ENCODE assay signal across 21 mouse cellular contexts in genomic region chr9:52091752-52092151, GRCm38 (mm10). TPM values are rescaled to one million over a fixed set of nuclear protein-coding genes. Genes with fewer than 3 reads are reported as not detected.
DNase-seq lines count a peak whose midpoint lies in the region; ATAC-seq and TF ChIP-seq lines count a peak whose summit lies in the region.
"Had no signal": no experiment of that assay in that cellular context is flagged by ENCODE, and none has a peak within 500 bp of the region (broad histone marks: within the 10 kb centered on the region; RNA-seq: fewer than 3 reads in every experiment).

No protein-coding gene starts in this region.

- intact Hi-C loops in heart, postnatal 36 days (cut with DNase I), result loop anchor here (10.0 kb wide), 1 partner anchor 193 kb away; no protein-coding TSS in a partner anchor

- no peak for ATAC-seq in liver, embryonic 12.5 days
- ATAC-seq: CD4-positive, CD25-positive, alpha-beta regulatory T cell, adult 4 months; forebrain, embryonic 16.5 days had no signal

- H3K4me2 ChIP-seq in liver, embryonic 12.5 days, result no peak overlapping the region
- H3K4me2 ChIP-seq: hindbrain, embryonic 13.5 days; lung, embryonic 14.5 days had no signal

- H3K27me3 ChIP-seq in liver, adult 2 months (ENCODE audit: control insufficient read depth, insufficient read depth, low read length), result no peaks in the 10 kb centered on the region
- no peaks in the 10 kb centered on the region for H3K27me3 ChIP-seq in liver, embryonic 12.5 days (replicated peaks)
- H3K27me3 ChIP-seq: hindbrain, embryonic 13.5 days had no signal

- peak overlapping the region; percentile 83 for H3K27ac ChIP-seq in liver, adult 2 months (replicated peaks; ENCODE audit: insufficient read depth, low read depth, low read length)
- no peak overlapping the region for H3K27ac ChIP-seq in liver, embryonic 12.5 days
- H3K27ac ChIP-seq: hindbrain, embryonic 13.5 days; stomach, postnatal 0 days had no signal

- TF ChIP-seq POLR2A in liver, adult 2 months (IDR thresholded peaks at IDR 0.05; ENCODE audit: extremely low read depth, insufficient read depth, low read length), result no peak

- WGBS in liver, adult 2 months, result 23% methylated on average over 9 of the region's 9 CpGs
- WGBS in liver, embryonic 12.5 days (ENCODE audit: insufficient replicate concordance), result 73% methylated on average over 9 of the region's 9 CpGs

- H3K9ac ChIP-seq in liver, adult 2 months (ENCODE audit: low read depth, low read length), result no peak overlapping the region
- H3K9ac ChIP-seq in liver, embryonic 12.5 days, result no peak overlapping the region
- H3K9ac ChIP-seq: hindbrain, embryonic 13.5 days; lung, embryonic 14.5 days had no signal

- no peak overlapping the region for H3K4me3 ChIP-seq in liver, adult 2 months (ENCODE audit: insufficient read depth, low read depth, low read length)
- H3K4me3 ChIP-seq in liver, embryonic 12.5 days, result no peak overlapping the region
- H3K4me3 ChIP-seq: hindbrain, embryonic 13.5 days had no signal

- DNase-seq in heart, adult 11 months, result peak; percentile 90
- DNase-seq in heart, postnatal 36 days, result no peak
- peak; percentile 99 for DNase-seq in liver, adult 2 months (ENCODE audit: extremely low read depth, low read depth, low spot score)
- peak; percentile 81 for DNase-seq in adrenal gland, adult 8-10 months
- peak; percentile 87 for DNase-seq in fat pad, adult 2 months (ENCODE audit: extremely low read depth, low read depth, low spot score)
- DNase-seq in spleen, adult 12 weeks (ENCODE audit: low spot score), result no peak
- DNase-seq in cerebellum, adult 11-12 months, result no peak
- DNase-seq: cerebellum, adult 8-10 months; gastrocnemius, postnatal 36 days; kidney, adult 11 months; kidney, postnatal 4 days; lung, embryonic 14.5 days; lung, postnatal 36 days; midbrain, embryonic 14.5 days; thymus, adult 2 months; thymus, postnatal 4 days had no signal

- H3K4me1 ChIP-seq in liver, adult 2 months (ENCODE audit: control insufficient read depth, insufficient read depth, low read length), result peaks cover 19% of the 10 kb centered on the region
- peaks cover 28% of the 10 kb centered on the region for H3K4me1 ChIP-seq in liver, embryonic 12.5 days
- H3K4me1 ChIP-seq: hindbrain, embryonic 13.5 days had no signal

- H3K79me2 ChIP-seq in liver, adult 2 months (ENCODE audit: control insufficient read depth, insufficient read depth, low read length), result no peaks in the 10 kb centered on the region

- no peaks in the 10 kb centered on the region for H3K9me3 ChIP-seq in liver, embryonic 12.5 days (replicated peaks)
- H3K9me3 ChIP-seq: hindbrain, embryonic 13.5 days had no signal

- peaks cover 17% of the 10 kb centered on the region for H3K36me3 ChIP-seq in liver, adult 2 months (ENCODE audit: control insufficient read depth, insufficient read depth, low read length)
- peaks cover 28% of the 10 kb centered on the region for H3K36me3 ChIP-seq in liver, embryonic 12.5 days

- no peak for TF ChIP-seq CTCF in liver, adult 2 months (IDR thresholded peaks at IDR 0.05; ENCODE audit: low read depth, low read length)

RNA-seq across cellular contexts. Expression of gene Rdx, which starts 44.8 kb away (rescaled TPM):
- 10 to 100 TPM; 90.7 to 91.9 TPM for total RNA-seq in heart, postnatal 36 days (2021)
- 167 TPM in 2 replicates for total RNA-seq in liver, adult 2 months (2014; rRNA removed)
- 30.5 and 32.7 TPM in 2 replicates for polyA plus RNA-seq in liver, adult 2 months (2012; rRNA removed)
- polyA plus RNA-seq in liver, embryonic 12.5 days (2016; fragmentation: Nextera tagmentation; extraction: Ambion mirVana), result 91.0 and 95.6 TPM in 2 replicates
- total RNA-seq in adrenal gland, adult 8-10 months (2022), result 100 to 1,000 TPM; 112 to 126 (median 123) TPM

Comparison
In these comparisons a context has a peak if more than half of its experiments do, and no peak if none do; other contexts are left out.
1. DNase-seq: peak in heart, adult 11 months (single experiment), liver, adult 2 months (single experiment), adrenal gland, adult 8-10 months (single experiment) and fat pad, adult 2 months (single experiment); none in heart, postnatal 36 days (0 of 2), spleen, adult 12 weeks (single experiment) and cerebellum, adult 11-12 months (single experiment).